Mouse (Mus musculus) ZHBTc4 (cell line): ENCODE data around the gene Zfp983.
"Not testable (repeated sequence)": the region's sequence is repeated elsewhere in the genome, so short reads cannot be mapped to it uniquely, and the experiment has no call there.

Source experiments
- DNase-seq: peaks from one replicate; pipeline ENCODE4 v3.0.0-alpha.2; 2011; ENCODE audit warnings: low read depth, low spot score

The Zfp983 gene

GRCm38 (mm10) chr17:21650364-21650907, at the start of gene Zfp983:
Zfp983 (plus strand) TSS chr17:21650624.
- DNase-seq = peak; percentile 93

- no peak for DNase-seq
Measured at GRCm38 (mm10) chr17:21616356-21616755, 34.1 kb upstream of the Zfp983 start.

GRCm38 (mm10) chr17:21617352-21617751, 33.1 kb upstream of the Zfp983 start:
- DNase-seq = peak; percentile 53

GRCm38 (mm10) chr17:21623647-21624046, 26.8 kb upstream of the Zfp983 start:
- DNase-seq = no peak

- peak; percentile 18 for DNase-seq
Measured at GRCm38 (mm10) chr17:21635758-21636157, 14.7 kb upstream of the Zfp983 start.

GRCm38 (mm10) chr17:21648791-21649190, 1.6 kb upstream of the Zfp983 start:
- no peak for DNase-seq

- peak; percentile 50 for DNase-seq
Measured at GRCm38 (mm10) chr17:21649936-21650335, 488 bp upstream of the Zfp983 start.

GRCm38 (mm10) chr17:21678826-21679225, 28.4 kb downstream of the Zfp983 start:
- not testable (repeated sequence) for DNase-seq

GRCm38 (mm10) chr17:21679273-21680018, 29.0 kb downstream of the Zfp983 start:
- DNase-seq = peak; percentile 94

GRCm38 (mm10) chr17:21680019-21680376, 29.6 kb downstream of the Zfp983 start:
- DNase-seq = not testable (repeated sequence)

GRCm38 (mm10) chr17:21691560-21691959, 41.1 kb downstream of the Zfp983 start, which contains the start of gene Gm10226:
Gm10226 (plus strand) TSS chr17:21691860.
- DNase-seq = no peak

GRCm38 (mm10) chr17:21693342-21693741, 42.9 kb downstream of the Zfp983 start:
- no peak for DNase-seq

- DNase-seq = no peak
Measured at GRCm38 (mm10) chr17:21696073-21696472, 45.6 kb downstream of the Zfp983 start.

GRCm38 (mm10) chr17:21702281-21703240, 52.1 kb downstream of the Zfp983 start:
- no peak for DNase-seq

- DNase-seq = no peak
Measured at GRCm38 (mm10) chr17:21703414-21703813, 53.0 kb downstream of the Zfp983 start.

- peak; percentile 97 for DNase-seq
Measured at GRCm38 (mm10) chr17:21707343-21707996, 57.0 kb downstream of the Zfp983 start, which contains the start of gene Zfp760. Zfp760 (plus strand) TSS chr17:21707741.

- no peak for DNase-seq
Measured at GRCm38 (mm10) chr17:21708401-21708800, 58.0 kb downstream of the Zfp983 start.
